Mouse (Mus musculus): ENCODE data around the gene Magix. TPM values are rescaled to one million over a fixed set of nuclear protein-coding genes. Genes with fewer than 3 reads are reported as not detected.
"Not testable (repeated sequence)": the region's sequence is repeated elsewhere in the genome, so short reads cannot be mapped to it uniquely, and the experiment has no call there.

Magix gene
- 1.1 and 1.6 TPM in 2 replicates for polyA plus RNA-seq (2012; rRNA removed)

DNA sequence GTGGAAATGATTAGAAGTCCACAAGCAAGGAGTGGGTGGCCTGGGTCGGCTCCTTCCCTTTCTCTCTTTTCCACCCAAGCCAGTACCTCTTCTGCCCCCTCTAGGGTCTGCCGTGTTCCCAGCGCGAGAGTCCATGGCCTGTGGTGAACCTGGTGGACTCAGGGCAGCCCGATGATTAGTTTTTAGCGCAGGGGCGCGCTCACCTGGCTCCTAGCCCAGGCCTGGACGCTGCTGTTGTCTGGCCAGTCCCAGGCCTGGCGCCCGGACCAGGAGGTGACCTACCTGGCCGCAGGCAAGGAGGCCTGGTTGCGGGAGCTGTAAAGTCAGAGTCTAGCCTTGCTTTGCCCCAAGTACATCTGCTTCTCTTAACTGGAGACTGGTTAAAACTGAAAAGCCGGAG lies at the start of gene Magix:
Gene Magix, minus strand, starts transcription at position 388 of the 400 bp plus-strand sequence.
- no peak for DNase-seq (ENCODE audit: low spot score)

DNA sequence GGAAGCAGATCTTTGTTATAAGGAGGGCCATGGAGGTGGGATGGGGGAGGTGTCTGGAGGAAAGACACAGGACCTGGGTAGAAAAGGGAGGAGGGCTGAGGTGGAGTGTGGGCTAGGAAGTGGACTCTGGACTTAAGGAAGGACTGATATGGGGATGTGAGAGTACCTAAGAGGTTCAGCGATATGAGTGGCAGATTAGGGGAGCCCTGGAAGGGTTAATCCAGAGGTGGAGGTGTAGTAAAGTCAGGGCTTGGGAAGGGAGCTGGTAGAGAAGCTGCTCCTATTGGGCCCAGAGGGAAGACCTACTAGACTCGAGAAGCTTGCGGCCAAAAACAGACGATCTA lies 47.8 kb upstream of the Magix start:
- DNase-seq (ENCODE audit: low spot score) = no peak

DNA sequence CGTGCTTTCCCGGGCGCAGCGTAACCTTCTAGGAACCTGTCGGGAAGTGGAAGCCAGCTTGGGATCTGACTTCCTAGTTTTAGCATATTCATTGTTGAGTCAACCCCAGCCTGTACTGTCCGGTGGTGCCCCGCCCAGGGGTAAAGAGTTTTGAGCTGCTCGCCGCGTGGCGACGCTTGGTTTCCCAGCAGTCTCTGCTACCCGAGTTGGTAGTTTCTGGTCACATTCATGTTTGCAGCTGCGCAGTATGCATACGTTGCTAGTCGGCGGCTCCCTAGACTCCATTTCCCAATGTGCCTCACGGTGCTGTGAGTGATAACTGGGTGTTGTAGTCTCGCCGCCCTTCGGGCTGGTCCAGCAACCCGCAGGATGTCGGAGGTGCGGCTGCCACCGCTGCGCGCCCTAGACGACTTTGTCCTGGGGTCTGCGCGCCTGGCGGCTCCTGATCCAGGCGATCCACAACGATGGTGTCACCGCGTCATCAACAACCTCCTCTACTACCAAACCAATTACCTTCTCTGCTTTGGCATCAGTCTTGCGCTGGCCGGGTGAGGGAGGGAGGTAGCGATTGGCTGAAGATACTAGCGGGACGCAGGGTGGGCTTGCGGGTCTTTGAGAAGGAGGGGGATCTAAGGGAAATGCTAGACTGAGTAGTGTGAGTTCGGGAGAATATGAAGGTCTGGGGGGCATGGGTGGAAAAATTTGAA lies 47.3 kb upstream of the Magix start, which contains the start of gene Praf2:
Gene Praf2, plus strand, starts transcription at position 225 of the 707 bp plus-strand sequence.
- peak; percentile 45 for DNase-seq (ENCODE audit: low spot score)

DNA sequence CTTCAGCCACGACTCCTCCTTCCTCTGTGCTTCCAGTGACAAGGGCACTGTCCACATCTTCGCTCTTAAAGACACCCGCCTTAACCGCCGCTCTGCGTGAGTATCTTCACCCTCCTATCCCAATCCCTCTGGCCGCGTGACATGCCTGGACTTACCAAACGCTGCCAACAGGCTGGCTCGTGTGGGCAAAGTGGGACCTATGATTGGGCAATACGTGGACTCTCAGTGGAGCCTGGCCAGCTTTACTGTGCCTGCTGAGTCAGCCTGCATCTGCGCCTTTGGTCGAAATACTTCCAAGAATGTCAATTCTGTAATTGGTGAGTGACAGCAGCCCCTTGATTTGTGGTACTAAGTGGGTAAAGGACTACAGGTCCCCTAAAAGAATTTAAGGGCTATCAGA lies 46.1 kb upstream of the Magix start:
- DNase-seq (ENCODE audit: low spot score) = no peak

DNA sequence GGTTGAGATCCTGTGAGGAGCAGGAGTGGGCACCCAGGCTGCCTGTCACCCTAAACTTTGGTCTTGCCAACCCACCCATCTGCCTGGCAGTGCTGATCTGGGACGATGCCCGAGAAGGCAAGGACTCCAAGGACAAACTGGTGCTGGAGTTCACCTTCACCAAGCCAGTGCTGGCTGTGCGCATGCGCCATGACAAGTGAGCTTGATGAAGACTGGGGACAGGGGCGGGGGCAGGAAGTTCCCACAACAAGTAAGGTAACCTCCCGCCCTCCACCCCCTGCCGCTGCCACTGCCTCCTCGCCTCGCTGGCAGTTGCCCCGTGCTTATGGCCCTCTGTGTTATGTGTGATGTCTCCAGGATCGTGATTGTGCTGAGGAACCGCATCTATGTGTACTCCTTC lies 44.8 kb upstream of the Magix start:
- no peak for DNase-seq (ENCODE audit: low spot score)

DNA sequence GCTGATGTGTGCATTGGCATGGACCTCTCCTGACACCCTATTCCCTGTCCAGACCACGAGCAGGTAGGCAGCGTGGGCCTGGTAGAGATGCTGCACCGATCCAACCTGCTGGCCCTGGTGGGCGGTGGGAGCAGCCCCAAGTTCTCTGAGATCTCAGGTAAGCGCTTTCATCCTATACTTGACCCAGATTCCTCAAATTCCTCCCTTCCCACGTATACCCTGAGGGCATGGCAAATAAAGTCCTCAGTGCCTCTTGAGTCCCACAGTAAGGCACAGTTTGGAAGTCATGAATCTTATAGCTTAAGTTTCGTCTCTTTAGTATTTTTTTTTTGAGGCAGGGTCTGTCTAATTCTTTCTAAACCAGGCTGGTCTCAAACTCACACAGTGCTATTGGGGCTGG lies 43.1 kb upstream of the Magix start:
- no peak for DNase-seq (ENCODE audit: low spot score)

DNA sequence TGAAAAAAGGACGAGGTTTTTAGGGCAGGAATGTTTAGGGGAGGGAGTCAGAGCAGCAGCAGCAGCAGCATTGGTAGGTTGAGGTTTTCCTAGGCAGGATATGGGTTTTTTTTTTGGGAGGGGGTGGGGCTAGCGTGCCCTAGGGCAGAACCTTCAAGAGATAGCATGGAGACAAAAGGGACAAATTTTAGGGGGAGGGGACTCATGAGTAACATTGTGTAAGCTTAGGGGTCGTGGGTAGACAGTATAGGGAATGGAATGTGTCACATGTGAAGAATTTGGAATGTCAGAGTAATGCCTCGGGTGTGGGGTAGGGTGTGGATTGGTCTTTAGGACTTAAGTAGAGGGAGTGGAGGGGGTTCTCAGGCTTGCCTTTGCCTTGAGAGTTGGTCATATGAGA lies 41.6 kb upstream of the Magix start:
- no peak for DNase-seq (ENCODE audit: low spot score)

DNA sequence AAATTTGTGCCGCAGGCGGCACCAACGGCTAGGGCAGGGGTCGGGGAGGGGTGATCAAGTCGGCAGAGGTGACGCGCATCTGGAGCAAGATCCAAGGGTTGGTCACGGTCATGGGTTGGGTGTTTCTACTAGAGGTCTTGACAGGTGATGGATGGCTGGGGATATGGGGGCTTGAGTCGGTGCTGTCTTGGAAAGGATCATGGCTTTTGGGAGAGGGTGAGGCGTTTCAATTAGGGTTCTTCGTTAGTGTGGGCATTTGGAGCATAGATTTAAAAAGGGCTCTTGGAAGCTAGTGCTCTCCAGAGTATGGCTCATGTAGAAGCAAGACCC lies 41.2 kb upstream of the Magix start:
- no peak for DNase-seq (ENCODE audit: low spot score)

DNA sequence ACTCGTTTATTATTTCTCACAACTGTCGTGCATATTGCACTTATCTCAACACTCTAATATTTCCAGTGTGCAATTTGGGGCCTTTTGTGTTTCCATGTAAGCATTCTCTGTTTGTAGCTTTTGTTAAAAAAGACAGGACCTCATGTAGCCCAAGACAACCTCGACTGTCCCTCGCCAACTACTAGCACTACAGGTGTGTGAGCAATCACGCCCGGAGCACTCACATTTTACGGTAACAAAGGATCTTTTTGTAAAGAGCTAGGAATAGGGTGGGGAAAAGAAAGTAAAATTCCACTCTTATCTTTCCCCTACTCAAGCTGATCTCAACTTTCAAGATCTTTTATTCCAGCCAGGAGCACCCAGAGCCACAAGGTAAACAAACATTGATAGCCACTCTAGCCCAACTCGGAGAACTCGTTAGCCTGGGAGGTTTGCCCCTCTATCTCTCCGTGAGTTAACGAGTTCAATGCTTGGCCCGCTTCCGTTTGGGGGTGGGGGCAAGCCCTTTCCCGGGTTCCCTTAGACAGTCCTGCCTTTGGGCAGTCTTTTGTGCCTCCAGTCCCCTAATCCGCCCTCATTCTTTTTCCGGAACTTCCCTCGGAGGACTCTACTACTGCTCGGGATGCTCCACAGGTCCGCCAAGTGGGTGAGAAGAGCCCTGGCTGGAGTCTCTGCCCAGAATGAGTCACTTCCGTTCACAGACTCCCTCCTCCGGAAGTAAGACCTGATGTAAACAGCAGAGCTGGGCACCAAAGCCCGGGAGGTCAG lies 40.6 kb upstream of the Magix start, which contains the start of gene Gm45208:
Gene Gm45208, plus strand, starts transcription at position 732 of the 768 bp plus-strand sequence.
- DNase-seq (ENCODE audit: low spot score) = peak; percentile 53

DNA sequence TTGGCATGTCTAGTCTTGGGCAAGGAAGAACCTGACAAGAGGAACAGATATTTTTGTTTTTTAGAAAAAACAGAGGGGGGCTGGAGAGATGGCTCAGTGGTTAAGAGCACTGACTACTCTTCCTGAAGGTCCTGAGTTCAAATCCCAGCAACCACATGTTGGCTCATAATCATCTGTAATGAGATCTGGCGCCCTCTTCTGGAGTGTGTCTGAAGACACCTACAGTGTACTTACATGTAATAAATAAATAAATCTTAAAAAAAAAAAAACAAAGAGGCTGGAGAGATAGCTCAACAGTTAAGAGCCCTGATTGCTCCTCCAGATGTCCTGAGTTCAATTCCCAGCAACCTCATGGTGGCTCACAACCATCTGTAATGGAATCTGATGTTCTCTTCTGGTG lies 35.0 kb upstream of the Magix start:
- DNase-seq (ENCODE audit: low spot score) = not testable (repeated sequence)

DNA sequence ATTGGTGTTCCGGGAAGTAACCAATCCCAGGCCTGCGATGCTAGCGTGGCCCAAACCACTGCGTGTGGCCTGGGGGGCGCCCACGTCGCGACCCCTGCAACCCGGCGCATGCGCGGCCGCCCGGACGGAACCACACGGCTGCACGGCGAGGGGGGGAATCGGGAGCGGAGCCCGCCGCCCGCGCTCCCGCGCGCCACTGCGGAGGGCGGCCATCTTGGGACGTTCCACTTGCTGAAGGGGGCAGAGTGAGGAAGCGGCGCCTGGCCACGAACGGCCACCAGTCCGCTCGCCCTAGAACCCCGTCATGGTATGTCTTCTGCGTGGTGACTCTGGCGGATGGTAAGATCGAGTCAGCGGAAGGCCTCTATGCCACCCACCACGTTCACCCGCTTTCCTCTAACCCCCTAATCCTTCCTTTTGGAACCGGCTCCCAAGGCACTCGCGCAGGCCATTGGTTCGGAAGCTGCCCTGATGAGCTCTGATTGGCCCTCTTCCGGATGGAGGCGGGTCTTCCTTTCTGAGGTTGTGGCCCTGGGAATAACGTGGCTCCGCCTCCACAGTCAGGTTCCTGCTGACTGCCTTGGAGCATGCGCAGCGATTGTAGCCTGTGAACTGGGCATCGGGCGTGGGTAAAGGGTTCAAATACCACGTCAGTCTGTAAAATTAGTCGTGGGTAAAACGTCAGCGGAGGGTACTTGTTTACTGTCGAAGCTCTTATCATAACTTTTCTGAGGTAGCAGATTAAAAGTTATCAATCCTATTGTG lies 33.3 kb upstream of the Magix start, which contains the start of gene Wdr45:
Gene Wdr45, plus strand, starts transcription at position 199 of the 765 bp plus-strand sequence.
- DNase-seq (ENCODE audit: low spot score) = peak; percentile 67

DNA sequence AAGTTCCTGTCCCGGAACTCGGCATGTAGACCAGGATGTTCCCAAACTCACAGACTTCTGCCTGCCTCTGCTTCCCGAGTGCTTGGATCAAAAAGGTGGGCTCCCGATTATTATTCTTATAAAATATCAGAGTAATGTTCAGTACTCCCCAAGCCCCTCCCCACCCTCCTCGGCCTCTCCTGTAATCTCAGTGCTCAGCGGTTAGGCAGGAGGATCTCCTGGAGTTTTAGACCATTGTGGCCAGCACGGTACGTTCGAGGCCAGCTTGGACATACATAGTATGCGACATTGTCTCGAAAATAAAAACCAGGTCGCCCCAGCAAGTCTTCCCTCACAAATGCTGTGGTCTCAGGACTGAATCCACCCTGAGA lies 32.7 kb upstream of the Magix start:
- DNase-seq (ENCODE audit: low spot score) = not testable (repeated sequence)

DNA sequence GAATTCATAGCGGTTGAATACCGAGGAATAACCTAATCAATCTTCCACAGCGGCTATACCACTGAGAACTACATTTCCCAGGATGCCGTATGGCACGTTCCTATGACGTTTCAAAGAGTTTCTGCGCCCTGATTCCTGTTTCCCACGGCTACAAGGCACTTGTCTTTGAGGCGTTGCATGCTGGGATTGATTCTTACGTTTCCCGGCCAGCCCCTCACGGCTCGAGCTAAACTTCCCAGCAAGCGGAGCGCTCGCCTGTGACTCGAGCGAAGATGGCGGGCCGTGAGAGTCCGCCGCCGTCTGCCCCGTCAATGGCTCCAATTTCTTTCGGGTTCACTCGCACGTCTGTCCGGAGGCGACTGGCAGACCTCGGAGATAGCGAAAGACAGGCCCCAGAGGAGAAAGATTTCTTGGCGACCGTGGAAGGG lies 15.9 kb upstream of the Magix start, which contains the start of gene Gpkow:
Gene Gpkow, plus strand, starts transcription at position 178 of the 428 bp plus-strand sequence.
- DNase-seq (ENCODE audit: low spot score) = peak; percentile 40

DNA sequence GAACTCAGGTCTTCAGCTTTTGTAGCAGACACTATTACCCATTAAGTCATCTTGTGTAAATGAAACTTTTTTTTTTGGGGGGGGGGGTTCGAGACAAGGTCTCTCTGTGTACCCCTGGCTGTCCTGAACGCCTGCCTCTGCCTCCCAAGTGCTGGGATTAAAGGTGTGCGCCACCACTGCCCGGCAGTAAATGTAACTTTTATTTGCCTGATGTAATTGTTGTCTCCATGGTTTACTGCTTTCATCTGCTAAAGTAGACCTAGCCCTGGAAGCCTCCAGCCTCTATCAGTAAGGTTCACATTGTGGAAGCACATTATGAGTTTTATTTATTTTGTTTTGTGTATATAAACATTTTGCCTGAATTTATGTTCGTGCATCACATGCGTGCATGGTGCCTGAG lies 15.5 kb upstream of the Magix start:
- DNase-seq (ENCODE audit: low spot score) = no peak

DNA sequence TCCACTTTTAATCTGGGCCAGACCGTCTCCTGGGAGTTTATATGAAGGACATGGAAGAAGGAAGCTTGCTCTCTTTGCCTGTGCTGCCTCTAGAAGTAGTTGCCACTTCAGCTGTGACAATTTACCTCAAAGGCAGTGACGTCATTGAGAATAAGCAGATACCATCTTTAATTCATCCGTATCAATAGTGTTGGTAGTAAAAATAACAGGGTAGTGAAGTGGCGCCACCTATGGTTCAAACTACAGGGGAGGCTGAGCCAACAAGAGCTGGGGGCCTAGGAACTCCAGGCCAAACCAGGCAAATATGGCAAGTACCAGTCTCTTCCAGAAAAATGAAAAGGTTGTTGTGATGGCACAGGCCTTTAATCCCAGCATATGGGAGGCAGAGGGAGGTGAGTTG lies 11.8 kb upstream of the Magix start:
- no peak for DNase-seq (ENCODE audit: low spot score)

DNA sequence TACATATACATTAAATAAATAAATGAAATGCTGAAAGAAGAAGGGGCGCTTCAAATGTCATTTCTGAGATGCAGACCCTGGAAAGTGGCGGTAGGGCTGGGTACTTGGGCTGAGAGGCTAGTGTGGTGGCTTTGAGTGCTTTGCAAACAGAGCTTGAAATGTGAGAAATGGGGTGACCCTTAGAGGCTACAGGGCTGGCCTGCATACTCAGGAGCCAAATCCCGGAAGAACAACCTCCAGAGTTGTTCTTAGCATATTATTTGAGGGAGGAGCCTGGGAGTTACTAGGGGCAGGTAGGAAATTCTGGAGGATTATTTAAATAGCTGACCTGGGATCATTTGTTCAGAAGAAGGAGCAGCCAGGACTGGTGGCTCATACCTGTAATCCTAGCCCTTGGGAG lies 9.4 kb upstream of the Magix start:
- DNase-seq (ENCODE audit: low spot score) = no peak

DNA sequence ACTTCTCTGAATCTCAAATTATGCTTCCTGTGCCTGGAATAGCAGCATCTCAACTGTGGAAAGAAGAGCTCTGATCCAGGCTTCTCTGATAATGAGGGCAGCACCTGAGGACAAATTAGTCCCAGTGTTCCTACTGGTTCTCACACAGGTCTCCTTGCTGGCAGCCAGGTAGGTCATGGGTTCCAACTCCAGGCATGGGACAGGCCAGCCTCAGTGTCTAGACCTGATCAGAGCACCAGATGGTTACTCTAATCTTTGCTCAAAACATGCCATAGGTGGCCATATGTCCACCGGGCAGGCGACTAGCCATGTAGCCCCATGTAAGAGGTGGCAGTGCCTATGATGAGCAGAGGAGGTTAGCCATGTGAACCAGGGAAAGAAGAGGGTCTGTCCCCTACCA lies 7.3 kb upstream of the Magix start:
- DNase-seq (ENCODE audit: low spot score) = no peak

DNA sequence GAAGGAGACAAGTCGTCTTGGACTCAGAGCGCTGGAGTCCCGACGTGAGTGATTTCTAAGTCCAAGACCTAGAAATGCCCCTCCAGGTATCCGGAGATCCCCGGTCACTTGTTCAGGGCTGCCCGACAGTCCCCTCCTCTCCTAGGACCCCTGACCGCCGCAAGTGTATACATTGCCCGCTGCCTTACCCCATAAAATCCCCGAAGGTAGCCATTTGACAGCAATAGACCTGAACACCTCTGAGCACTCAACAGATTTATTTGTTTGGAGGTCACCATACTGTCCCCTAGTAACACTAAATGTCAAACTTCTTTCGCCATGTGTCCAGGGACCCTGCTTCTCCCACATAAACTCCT lies 1.0 kb downstream of the Magix start:
- no peak for DNase-seq (ENCODE audit: low spot score)

DNA sequence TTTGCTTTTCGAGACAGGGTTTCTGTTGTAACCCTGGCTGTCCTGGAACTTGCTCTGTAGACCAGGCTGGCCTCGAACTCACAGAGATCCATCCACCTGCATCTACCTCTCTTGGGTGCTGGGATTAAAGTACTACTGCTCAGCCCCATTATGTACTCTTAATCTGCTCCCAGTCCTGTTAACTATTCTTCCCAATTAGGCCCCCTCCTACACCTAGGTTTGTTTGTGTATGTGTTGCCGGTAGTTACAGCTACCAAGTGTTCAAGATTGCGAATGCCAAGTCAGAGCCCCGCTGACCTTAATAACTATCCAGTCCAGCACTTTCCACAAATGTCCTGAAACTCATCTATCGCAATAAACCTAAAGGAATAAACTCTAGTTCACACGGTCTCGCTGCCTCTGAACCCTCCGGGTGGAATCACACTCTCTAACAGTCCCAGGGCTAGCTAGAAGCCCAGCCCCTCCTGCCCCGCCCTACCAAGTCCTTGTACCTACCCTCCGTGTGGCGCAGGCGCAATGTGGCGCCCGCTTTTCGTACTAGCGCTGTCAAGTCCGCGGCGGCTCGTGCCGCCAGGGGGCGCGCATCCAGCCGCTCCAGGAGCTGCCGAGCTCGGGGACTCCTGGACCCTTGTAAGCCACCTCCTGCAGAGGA lies 1.5 kb downstream of the Magix start:
- peak; percentile 71 for DNase-seq (ENCODE audit: low spot score)

DNA sequence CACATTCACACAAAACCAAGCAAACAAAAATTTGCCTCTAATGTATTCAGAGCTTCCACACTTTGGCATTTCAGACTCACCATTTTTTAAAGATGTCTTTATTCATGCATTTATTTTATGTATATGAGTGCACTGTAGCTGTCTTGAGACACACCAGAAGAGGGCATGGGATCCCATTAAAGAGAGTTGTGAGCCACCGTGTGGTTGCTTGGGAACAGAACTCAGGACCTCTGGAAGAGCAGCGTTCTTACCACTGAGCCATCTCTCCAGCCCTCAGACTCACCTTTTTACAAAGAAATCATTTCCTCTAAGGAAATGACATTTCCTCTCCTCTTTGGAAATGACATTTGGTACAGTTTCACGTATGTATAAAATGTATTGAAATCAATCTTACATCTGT lies 2.1 kb downstream of the Magix start:
- no peak for DNase-seq (ENCODE audit: low spot score)

DNA sequence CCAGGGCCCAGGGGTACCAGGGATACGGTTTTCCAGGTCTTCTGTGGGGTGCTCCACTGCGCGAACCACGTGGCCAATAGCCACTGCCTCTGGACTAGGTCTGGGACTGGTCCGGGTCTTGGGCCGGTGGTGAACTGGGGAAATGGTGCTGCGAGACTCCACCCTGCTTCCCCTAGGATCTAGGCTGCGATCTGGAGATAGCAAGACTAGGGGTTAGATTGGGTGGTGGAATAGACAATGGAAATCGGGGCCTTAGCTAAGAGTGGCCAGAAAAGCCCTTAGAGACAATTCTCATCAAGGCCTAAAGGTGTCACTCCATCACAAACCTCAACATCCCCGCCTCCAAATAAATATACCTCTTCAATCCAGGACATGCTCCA lies 6.1 kb downstream of the Magix start:
- DNase-seq (ENCODE audit: low spot score) = no peak
